Mouse (Mus musculus) liver, embryonic 14.5 days (tissue): ENCODE measurements around the gene 4931428L18Rik.

ENCODE experiments used
- CTCF ChIP-seq: IDR thresholded peaks from 2 replicates; pipeline ENCODE4 v1.5.1; 2016; ENCODE audit warnings: antibody characterized with exemption, low read depth, control low read depth
- EP300 ChIP-seq: IDR thresholded peaks from 2 replicates; pipeline ENCODE4 v1.6.1; 2016; ENCODE audit warnings: antibody characterized with exemption, low read depth

- TF ChIP-seq CTCF (no peak), EP300 (no peak)
Observed at GRCm38 (mm10) chr1:31033851-31034534, 188.5 kb downstream of the 4931428L18Rik start.
